Mouse (Mus musculus) kidney, postnatal 10 days (tissue): ENCODE measurements around the gene Gm14525.
"Not testable (repeated sequence)": the region's sequence is repeated elsewhere in the genome, so short reads cannot be mapped to it uniquely, and the experiment has no call there.

Source experiments
- DNase-seq: peaks from one replicate; pipeline ENCODE4 v3.0.0; 2021; ENCODE audit warnings: mixed read lengths

Gm14525 gene

GRCm38 (mm10) chrX:26702538-26702937 is at the start of gene Gm14525:
Gene Gm14525 (minus strand): TSS chrX:26702638.
- DNase-seq: not testable (repeated sequence)
